Mouse (Mus musculus) left cerebral cortex, postnatal 25 days (tissue): ENCODE data around the gene Rbak. TPM values are rescaled to one million over a fixed set of nuclear protein-coding genes. Genes with fewer than 3 reads are reported as not detected.
"Not testable (repeated sequence)": the region's sequence is repeated elsewhere in the genome, so short reads cannot be mapped to it uniquely, and the experiment has no call there.

Experiments used
- DNase-seq, 2 experiments: peaks; one replicate each; pipeline ENCODE4 v3.0.0; 2022; ENCODE audit warnings: low spot score in 2 of 2, mixed read lengths in 1 of 2
- intact Hi-C: fragments of 180-260 bp; cut with DNase I; formaldehyde crosslinking; loops from one replicate; pipeline ENCODE4 v1.15.1; 2025
- total RNA-seq, 2 experiments: library from RNA; stranded (reverse); gene quantifications; 2 replicates each; pipeline ENCODE4 v1.2.3; 2021

Gene Rbak
- total RNA-seq: 10 to 100 TPM; 11.9 to 13.6 TPM

- intact Hi-C loops: loop anchor here (1.0 kb wide), 1 partner anchor 55 kb away; the partner anchor contains the start of gene Zfp12
Observed at GRCm38 (mm10) chr5:143180255-143181076, at the start of gene Rbak, which contains the start of gene Spdye4b. Gene Rbak (minus strand): TSS chr5:143180775. Gene Spdye4b (plus strand): TSS chr5:143181017.

GRCm38 (mm10) chr5:143226790-143227189, 46.2 kb upstream of the Rbak start, which contains the start of gene Spdye4a:
Gene Spdye4a (minus strand): TSS chr5:143226890.
- intact Hi-C loops: no loop called here
- no peak for DNase-seq

More at GRCm38 (mm10) chr5:143180255-143181076, at the start of gene Rbak, which contains the start of gene Spdye4b:
- peak; percentile 96 to 98 for DNase-seq

GRCm38 (mm10) chr5:143222287-143222686, 41.7 kb upstream of the Rbak start:
- DNase-seq: no peak
- intact Hi-C loops: no loop called here

GRCm38 (mm10) chr5:143220996-143221395, 40.4 kb upstream of the Rbak start:
- DNase-seq: no peak
- intact Hi-C loops: no loop called here

GRCm38 (mm10) chr5:143213832-143214231, 33.3 kb upstream of the Rbak start:
- no peak for DNase-seq
- intact Hi-C loops: no loop called here

- no peak for DNase-seq
- intact Hi-C loops: loop anchor here (2.0 kb wide), 1 partner anchor 14 kb away; no protein-coding TSS in a partner anchor
Observed at GRCm38 (mm10) chr5:143205015-143205414, 24.4 kb upstream of the Rbak start.

GRCm38 (mm10) chr5:143196506-143196905, 15.9 kb upstream of the Rbak start:
- intact Hi-C loops: no loop called here
- no peak for DNase-seq

- DNase-seq: no peak
- intact Hi-C loops: no loop called here
Observed at GRCm38 (mm10) chr5:143195166-143195565, 14.6 kb upstream of the Rbak start.

GRCm38 (mm10) chr5:143194747-143195146, 14.2 kb upstream of the Rbak start:
- intact Hi-C loops, DNase-seq: not testable (repeated sequence)

- intact Hi-C loops: no loop called here
- no peak for DNase-seq
Observed at GRCm38 (mm10) chr5:143192806-143193205, 12.2 kb upstream of the Rbak start.

GRCm38 (mm10) chr5:143188014-143188413, 7.4 kb upstream of the Rbak start:
- DNase-seq, intact Hi-C loops: not testable (repeated sequence)

- no peak for DNase-seq
- intact Hi-C loops: loop anchor here (2.0 to 5.0 kb wide), 2 partner anchors 66 to 123 kb away; partner anchors contain the start of gene Rnf216
Observed at GRCm38 (mm10) chr5:143179179-143179578, 1.4 kb downstream of the Rbak start.

- intact Hi-C loops: loop anchor here (2.0 to 5.0 kb wide), 2 partner anchors 65 to 125 kb away; partner anchors contain the start of gene Rnf216
- no peak for DNase-seq
Observed at GRCm38 (mm10) chr5:143177541-143178200, 2.9 kb downstream of the Rbak start.

- intact Hi-C loops: loop anchor here (5.0 kb wide), 1 partner anchor 126 kb away; no protein-coding TSS in a partner anchor
- no peak for DNase-seq
Observed at GRCm38 (mm10) chr5:143175970-143176369, 4.6 kb downstream of the Rbak start.

- no peak for DNase-seq
- intact Hi-C loops: no loop called here
Observed at GRCm38 (mm10) chr5:143165508-143166070, 15.0 kb downstream of the Rbak start.

GRCm38 (mm10) chr5:143155534-143155933, 25.0 kb downstream of the Rbak start:
- intact Hi-C loops: no loop called here
- no peak for DNase-seq

GRCm38 (mm10) chr5:143153756-143154155, 26.8 kb downstream of the Rbak start:
- no peak for DNase-seq
- intact Hi-C loops: no loop called here

- no peak for DNase-seq
- intact Hi-C loops: no loop called here
Observed at GRCm38 (mm10) chr5:143150044-143150443, 30.5 kb downstream of the Rbak start.

GRCm38 (mm10) chr5:143149536-143149935, 31.0 kb downstream of the Rbak start:
- DNase-seq: no peak
- intact Hi-C loops: no loop called here

GRCm38 (mm10) chr5:143148661-143149060, 31.9 kb downstream of the Rbak start:
- intact Hi-C loops: no loop called here
- no peak for DNase-seq
